Mouse (Mus musculus) spleen, adult 2 months (tissue): ENCODE measurements around the gene Secisbp2l.

Source experiments
- CTCF ChIP-seq: fragments of 200-500 bp; IDR thresholded peaks from 2 replicates; pipeline ENCODE4 v1.5.1; 2011; ENCODE audit warnings: mild to moderate bottlenecking, inconsistent platforms; ENCODE audit not compliant: insufficient read depth, insufficient read length, insufficient replicate concordance; ENCODE audit errors: extremely low read depth
- POLR2A ChIP-seq: fragments of 200-500 bp; IDR thresholded peaks from 2 replicates; pipeline ENCODE4 v1.6.1; 2011; ENCODE audit warnings: low read depth, low read length, inconsistent platforms

DNA sequence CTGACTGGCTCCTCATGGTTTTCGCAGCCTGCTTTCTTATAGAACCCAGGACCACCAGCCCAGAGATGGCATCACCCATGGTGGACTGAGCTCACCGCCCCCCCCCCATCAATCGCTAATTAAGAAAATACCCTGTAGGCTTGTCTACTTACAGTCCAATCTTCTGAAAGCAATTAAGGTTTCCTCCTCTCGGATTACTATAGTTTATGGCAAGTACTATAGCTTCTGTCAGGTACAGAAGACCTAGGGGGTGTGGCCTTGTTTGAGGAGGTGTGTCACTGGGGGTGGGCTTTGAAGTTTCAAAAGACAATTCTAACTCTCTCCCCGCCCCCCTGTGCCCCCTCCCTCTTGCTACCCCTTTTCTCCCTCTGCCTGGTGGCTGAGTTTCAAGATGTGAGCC is 6.6 kb upstream of the Secisbp2l start:
- TF ChIP-seq CTCF (no peak), POLR2A (no peak)
